Mouse (Mus musculus) embryonic facial prominence, embryonic 10.5 days (tissue): ENCODE results near the gene Senp2. TPM values are rescaled to one million over a fixed set of nuclear protein-coding genes. Genes with fewer than 3 reads are reported as not detected.

ENCODE experiments used
- DNase-seq: peaks from one replicate; pipeline ENCODE4 v3.0.0-alpha.2; 2017; ENCODE audit warnings: low spot score
- H3K27ac ChIP-seq: fragments of 300-500 bp; sonication (generic); replicated peaks from 2 replicates; pipeline ENCODE4 v1.5.1; 2016; ENCODE audit warnings: mild to moderate bottlenecking
- H3K27me3 ChIP-seq: fragments of 300-500 bp; sonication (generic); replicated peaks from 2 replicates; pipeline ENCODE4 v1.6.1; 2016; ENCODE audit warnings: low read depth, mild to moderate bottlenecking; ENCODE audit not compliant: poor library complexity, severe bottlenecking
- H3K36me3 ChIP-seq: fragments of 300-500 bp; sonication (generic); replicated peaks from 2 replicates; pipeline ENCODE4 v1.6.1; 2016; ENCODE audit warnings: mild to moderate bottlenecking, moderate library complexity
- H3K4me1 ChIP-seq: fragments of 300-500 bp; sonication (generic); 2 replicates; pipeline ENCODE4 v1.6.1; 2016
- H3K4me3 ChIP-seq: fragments of 300-500 bp; sonication (generic); 2 replicates; pipeline ENCODE4 v1.5.1; 2016; ENCODE audit warnings: mild to moderate bottlenecking, moderate library complexity
- H3K9me3 ChIP-seq: fragments of 300-500 bp; sonication (generic); 2 replicates; pipeline ENCODE4 v1.6.1; 2016; ENCODE audit warnings: mild to moderate bottlenecking
- WGBS: fragments of 180-500 bp; shearing (Covaris S2); methylation state at CpG from one replicate; pipeline ENCODE4 v1.1.7; 2016; 5-methylcytosine and 5-hydroxymethylcytosine counted together
- polyA plus RNA-seq: library from polyadenylated mRNA; unstranded; fragments of >200 nt; fragmentation: Nextera tagmentation; extraction: Ambion mirVana; gene quantifications from 2 replicates; pipeline ENCODE4 v1.2.1, GENCODE M21; 2016

Gene Senp2
- polyA plus RNA-seq, 1 experiment from 2014 or later = 69.1 TPM

DNA sequence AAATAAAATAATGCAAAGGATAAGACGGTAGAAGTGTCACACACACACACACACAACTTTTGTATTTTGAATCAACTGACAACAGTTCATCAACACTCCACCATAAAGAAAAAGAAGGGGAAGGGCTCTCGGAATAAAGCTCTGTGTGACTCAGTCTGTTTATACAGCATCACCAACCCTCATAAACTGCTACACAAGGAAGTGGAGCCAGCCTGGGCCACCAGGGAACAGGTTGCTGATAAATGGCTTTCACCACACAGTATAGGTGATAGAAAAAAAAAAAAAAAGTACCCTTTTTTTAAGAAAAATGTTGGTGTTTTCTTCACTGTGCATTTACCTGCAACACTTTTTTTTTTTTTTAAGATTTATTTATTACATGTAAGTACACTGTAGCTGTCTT, 17.5 kb upstream of the Senp2 start:
- 86% methylated on average over 2 of the region's 2 CpGs for WGBS
- Histone ChIP-seq H3K27ac (no peak overlapping the region), H3K9me3 (no peaks in the 10 kb centered on the region), H3K4me3 (no peak overlapping the region), H3K36me3 (no peaks in the 10 kb centered on the region), H3K4me1 (peaks cover 8% of the 10 kb centered on the region), H3K27me3 (peaks cover under 1% of the 10 kb centered on the region; the same call in 1 of the 2 replicates)
- DNase-seq = no peak

- peak within 1 kb of the TSS; percentile 41 for H3K4me3 ChIP-seq
- DNase-seq = no peak
- peaks cover 9% of the 10 kb centered on the region; the same call in 1 of the 2 replicates for H3K27me3 ChIP-seq
- H3K4me1 ChIP-seq = peaks cover 4% of the 10 kb centered on the region
- WGBS = 10% methylated on average over 16 of the region's 16 CpGs
- no peak within 1 kb of the TSS for H3K27ac ChIP-seq
- no peaks in the 10 kb centered on the region for H3K36me3 ChIP-seq
- no peaks in the 10 kb centered on the region for H3K9me3 ChIP-seq
Measured at GRCm38 (mm10) chr16:21995304-21995703, 14.0 kb upstream of the Senp2 start, which contains the start of gene Liph. TSS of gene Liph (minus strand) at chr16:21995663.

GRCm38 (mm10) chr16:21996402-21996801, 12.9 kb upstream of the Senp2 start:
- H3K4me1 ChIP-seq = peaks cover 4% of the 10 kb centered on the region
- H3K9me3 ChIP-seq = no peaks in the 10 kb centered on the region
- 54% methylated on average over 4 of the region's 4 CpGs for WGBS
- H3K27ac ChIP-seq = no peak overlapping the region
- no peak overlapping the region for H3K4me3 ChIP-seq
- no peaks in the 10 kb centered on the region for H3K36me3 ChIP-seq
- peaks cover 9% of the 10 kb centered on the region; the same call in 1 of the 2 replicates for H3K27me3 ChIP-seq
- DNase-seq = no peak

DNA sequence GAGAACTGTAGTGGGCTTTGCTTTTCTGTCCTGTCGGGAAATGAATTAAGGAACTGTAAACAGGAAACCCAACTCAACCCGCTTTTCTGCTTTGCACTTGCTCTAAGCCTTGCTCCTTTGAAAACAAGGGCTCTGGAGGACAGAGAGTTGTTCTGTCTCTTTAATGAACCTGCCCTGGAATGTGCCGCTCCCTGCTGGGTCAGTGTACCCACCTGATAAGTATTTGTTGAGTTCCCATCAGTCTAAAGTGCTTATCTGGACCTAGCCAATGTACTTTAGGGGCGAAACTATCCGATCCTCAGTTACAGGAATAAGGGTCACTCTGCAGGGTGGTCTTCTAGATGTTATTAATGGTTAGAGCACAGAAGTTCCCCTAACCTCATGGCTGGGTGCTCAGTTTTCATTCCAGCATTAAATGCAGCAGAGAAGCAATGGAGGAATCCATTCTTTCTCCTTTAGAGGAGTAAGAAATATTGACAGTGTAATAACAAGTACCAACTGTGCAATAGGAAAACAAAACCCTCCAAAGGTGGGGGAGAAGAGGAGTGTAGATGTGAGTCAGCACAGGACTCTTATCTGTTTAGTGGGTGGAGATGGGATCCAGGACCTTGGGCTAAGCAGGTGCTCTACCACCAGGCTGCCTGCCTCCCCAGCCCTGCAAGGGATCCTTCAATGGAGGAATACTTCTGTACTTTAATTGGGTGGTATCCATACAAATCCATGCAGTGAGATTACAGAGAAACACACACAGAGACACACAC, 12.2 kb upstream of the Senp2 start:
- Histone ChIP-seq H3K4me1 (peaks cover 4% of the 10 kb centered on the region), H3K9me3 (no peaks in the 10 kb centered on the region), H3K36me3 (no peaks in the 10 kb centered on the region), H3K27me3 (peaks cover 9% of the 10 kb centered on the region; the same call in 1 of the 2 replicates), H3K4me3 (no peak overlapping the region), H3K27ac (no peak overlapping the region)
- DNase-seq = no peak
- 54% methylated on average over 5 of the region's 5 CpGs for WGBS

DNA sequence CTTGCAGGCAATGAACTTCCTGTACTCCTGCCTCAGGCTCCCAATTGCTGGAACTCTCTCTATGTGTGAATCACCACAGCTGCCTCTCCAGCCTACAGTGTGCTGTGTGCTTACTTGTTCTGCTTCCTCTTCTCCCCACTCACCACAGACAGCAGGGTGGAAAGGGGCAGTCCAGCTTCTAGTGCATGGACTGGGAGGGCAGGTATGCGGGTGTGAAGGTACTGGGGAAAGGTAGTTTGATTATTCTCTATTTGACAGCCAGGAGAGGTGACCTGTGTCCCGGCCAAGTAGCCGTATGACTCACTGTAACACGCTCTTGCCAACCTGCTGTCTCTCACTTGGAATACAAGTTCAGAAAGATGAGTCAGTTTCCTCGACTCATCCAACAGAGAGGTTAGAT, 11.2 kb upstream of the Senp2 start:
- H3K27me3 ChIP-seq = peaks cover 9% of the 10 kb centered on the region; the same call in 1 of the 2 replicates
- no peak overlapping the region for H3K4me3 ChIP-seq
- no peaks in the 10 kb centered on the region for H3K9me3 ChIP-seq
- WGBS = 86% methylated on average over 5 of the region's 5 CpGs
- no peak overlapping the region for H3K27ac ChIP-seq
- peaks cover 4% of the 10 kb centered on the region for H3K4me1 ChIP-seq
- no peak for DNase-seq
- no peaks in the 10 kb centered on the region for H3K36me3 ChIP-seq

GRCm38 (mm10) chr16:21999941-22000690, 9.2 kb upstream of the Senp2 start:
- H3K36me3 ChIP-seq = no peaks in the 10 kb centered on the region
- H3K4me3 ChIP-seq = no peak overlapping the region
- no peak overlapping the region for H3K27ac ChIP-seq
- WGBS = 81% methylated on average over 4 of the region's 4 CpGs
- DNase-seq = no peak
- peaks cover 9% of the 10 kb centered on the region; the same call in 1 of the 2 replicates for H3K27me3 ChIP-seq
- H3K4me1 ChIP-seq = peaks cover 4% of the 10 kb centered on the region
- no peaks in the 10 kb centered on the region for H3K9me3 ChIP-seq

GRCm38 (mm10) chr16:22001172-22001571, 8.1 kb upstream of the Senp2 start:
- Histone ChIP-seq H3K9me3 (no peaks in the 10 kb centered on the region), H3K27ac (no peak overlapping the region), H3K36me3 (no peaks in the 10 kb centered on the region), H3K4me1 (no peaks in the 10 kb centered on the region), H3K4me3 (no peak overlapping the region), H3K27me3 (peaks cover 9% of the 10 kb centered on the region; the same call in 1 of the 2 replicates)
- WGBS = 69% methylated on average over 4 of the region's 4 CpGs
- no peak for DNase-seq

GRCm38 (mm10) chr16:22001606-22002005, 7.7 kb upstream of the Senp2 start:
- no peaks in the 10 kb centered on the region for H3K9me3 ChIP-seq
- no peak overlapping the region for H3K4me3 ChIP-seq
- no peak for DNase-seq
- no peaks in the 10 kb centered on the region for H3K4me1 ChIP-seq
- H3K36me3 ChIP-seq = no peaks in the 10 kb centered on the region
- 59% methylated on average over 3 of the region's 3 CpGs for WGBS
- peaks cover 9% of the 10 kb centered on the region; the same call in 1 of the 2 replicates for H3K27me3 ChIP-seq
- no peak overlapping the region for H3K27ac ChIP-seq

GRCm38 (mm10) chr16:22009596-22009995, 312 bp downstream of the Senp2 start:
- Histone ChIP-seq H3K36me3 (peaks cover 19% of the 10 kb centered on the region), H3K4me3 (peak overlapping the region; percentile 99), H3K27ac (peak overlapping the region; percentile 89), H3K9me3 (no peaks in the 10 kb centered on the region), H3K4me1 (peaks cover 18% of the 10 kb centered on the region), H3K27me3 (no peaks in the 10 kb centered on the region)
- WGBS = under 1% methylated on average over 45 of the region's 51 CpGs
- no peak for DNase-seq

DNA sequence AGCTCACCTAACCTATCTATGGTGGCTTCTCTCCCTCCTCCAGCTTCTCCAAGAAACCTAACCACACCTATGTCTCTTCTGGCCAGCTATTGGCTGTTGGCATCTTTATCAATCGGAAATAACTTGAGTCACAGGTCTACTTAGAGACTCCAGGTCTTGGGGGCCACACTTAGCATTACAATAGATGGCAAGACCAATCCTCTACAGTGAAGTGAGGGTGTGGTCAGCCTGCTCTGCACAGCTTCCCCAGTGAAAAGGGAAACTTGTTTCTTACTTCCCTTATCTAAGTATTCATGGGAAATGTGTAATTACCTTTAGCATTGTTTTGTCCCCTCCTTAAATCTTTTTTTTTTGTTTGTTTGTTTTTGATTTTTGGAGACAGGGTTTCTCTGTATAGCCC, 6.3 kb downstream of the Senp2 start:
- no peak for DNase-seq
- no peaks in the 10 kb centered on the region for H3K27me3 ChIP-seq
- WGBS = 84% methylated on average over 1 of the region's 1 CpGs
- H3K4me1 ChIP-seq = peaks cover 5% of the 10 kb centered on the region
- H3K4me3 ChIP-seq = no peak overlapping the region
- H3K36me3 ChIP-seq = peaks cover 78% of the 10 kb centered on the region
- H3K27ac ChIP-seq = no peak overlapping the region
- H3K9me3 ChIP-seq = no peaks in the 10 kb centered on the region

GRCm38 (mm10) chr16:22022122-22022521, 12.8 kb downstream of the Senp2 start:
- H3K4me1 ChIP-seq = no peaks in the 10 kb centered on the region
- H3K9me3 ChIP-seq = peaks cover 6% of the 10 kb centered on the region
- H3K27ac ChIP-seq = no peak overlapping the region
- no peak for DNase-seq
- no peaks in the 10 kb centered on the region for H3K27me3 ChIP-seq
- 96% methylated on average over 2 of the region's 2 CpGs for WGBS
- peaks cover 96% of the 10 kb centered on the region for H3K36me3 ChIP-seq
- H3K4me3 ChIP-seq = no peak overlapping the region

GRCm38 (mm10) chr16:22027474-22027873, 18.2 kb downstream of the Senp2 start:
- 98% methylated on average over 5 of the region's 5 CpGs for WGBS
- no peak overlapping the region for H3K27ac ChIP-seq
- no peaks in the 10 kb centered on the region for H3K4me1 ChIP-seq
- no peak for DNase-seq
- no peak overlapping the region for H3K4me3 ChIP-seq
- H3K27me3 ChIP-seq = no peaks in the 10 kb centered on the region
- H3K36me3 ChIP-seq = peaks cover 96% of the 10 kb centered on the region
- no peaks in the 10 kb centered on the region for H3K9me3 ChIP-seq

DNA sequence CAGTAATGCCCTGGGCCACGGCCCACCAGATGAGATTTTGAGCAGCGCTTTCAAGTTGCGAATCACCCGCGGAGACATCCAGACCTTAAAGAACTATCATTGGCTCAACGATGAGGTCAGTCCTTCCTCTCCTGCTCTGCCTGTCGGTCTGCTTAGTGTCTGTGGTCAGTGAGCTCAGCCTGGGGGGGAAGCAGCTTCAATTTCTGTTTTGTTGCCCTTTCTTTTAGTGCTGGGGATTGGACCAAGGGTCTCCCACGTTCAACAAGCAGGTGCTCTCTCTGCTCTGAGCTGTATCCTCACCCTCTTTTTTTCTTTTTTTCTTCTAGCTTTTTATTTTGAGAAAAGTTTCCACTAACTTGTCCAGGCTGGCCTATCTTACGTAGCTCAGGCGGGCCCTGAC, 29.3 kb downstream of the Senp2 start:
- 89% methylated on average over 10 of the region's 10 CpGs for WGBS
- Histone ChIP-seq H3K9me3 (no peaks in the 10 kb centered on the region), H3K4me3 (no peak overlapping the region), H3K27ac (no peak overlapping the region), H3K4me1 (no peaks in the 10 kb centered on the region), H3K36me3 (peaks cover 76% of the 10 kb centered on the region), H3K27me3 (no peaks in the 10 kb centered on the region)
- DNase-seq = no peak
